Mouse (Mus musculus) right cerebral cortex, adult 18-20 months (tissue): Measurements from ENCODE around the gene Fhdc1.

Source experiments
- DNase-seq: peaks from one replicate; pipeline ENCODE4 v3.0.0; 2022; ENCODE audit warnings: mixed read lengths

Fhdc1 gene

GRCm38 (mm10) chr3:84430152-84430551 is 50.1 kb downstream of the Fhdc1 start:
- DNase-seq, result no peak

DNA sequence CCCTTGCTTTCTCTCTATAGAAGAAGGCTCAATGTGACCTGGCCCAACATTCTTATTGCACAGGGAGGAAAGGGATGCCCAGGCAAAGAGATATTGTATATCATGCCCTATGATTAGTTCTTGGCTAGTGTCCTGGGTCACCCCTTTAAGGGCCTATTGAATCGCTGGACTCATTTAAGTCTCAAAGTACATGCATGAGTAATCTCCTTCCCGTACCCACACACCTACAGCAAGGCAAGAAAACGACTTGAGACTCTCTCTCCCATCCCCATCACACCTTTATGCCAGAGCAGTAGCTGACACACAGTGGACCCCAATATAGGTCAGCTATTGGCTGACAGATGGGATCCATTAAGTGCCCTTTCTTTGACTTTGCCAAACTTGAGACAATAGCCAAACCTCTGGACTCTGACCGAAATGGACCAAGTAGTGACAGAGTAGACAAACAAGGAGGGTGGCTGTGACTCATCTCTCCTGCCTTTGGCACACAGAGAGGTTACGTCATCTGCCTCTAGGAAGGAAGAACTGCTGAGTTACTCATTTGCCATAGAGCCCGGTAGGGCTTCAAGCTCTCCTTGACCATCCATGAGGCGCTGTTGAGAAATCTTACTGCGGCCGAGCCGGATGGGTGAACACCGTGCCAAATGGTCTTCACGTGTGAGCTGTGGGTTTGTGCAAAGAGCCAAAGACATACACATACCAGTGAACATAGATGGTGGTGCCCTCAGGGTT is 51.1 kb downstream of the Fhdc1 start:
- DNase-seq, result peak; percentile 43

- DNase-seq, result no peak
Observed at GRCm38 (mm10) chr3:84427779-84428178, 52.5 kb downstream of the Fhdc1 start.

DNA sequence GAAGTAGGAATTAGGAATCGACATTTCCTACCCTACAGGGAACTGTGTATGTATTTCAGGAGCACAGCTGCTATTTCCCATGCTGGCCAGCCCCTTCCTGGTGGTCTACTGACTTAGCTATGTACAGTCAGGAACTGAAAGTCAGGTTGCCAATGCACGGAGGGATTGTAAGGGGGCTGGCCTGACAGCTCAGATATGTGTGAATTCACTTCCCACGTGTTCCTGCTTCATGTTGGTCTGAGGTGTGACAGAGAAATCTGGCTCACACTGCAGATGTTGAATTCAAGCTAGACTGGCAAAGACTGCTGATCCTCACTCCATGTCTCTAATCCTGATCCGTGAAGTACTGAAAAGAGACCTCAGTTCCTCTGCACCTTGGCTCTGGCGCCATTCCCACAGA is 57.9 kb downstream of the Fhdc1 start:
- DNase-seq, result peak; percentile 51

- DNase-seq, result no peak
Observed at GRCm38 (mm10) chr3:84413868-84414267, 66.4 kb downstream of the Fhdc1 start.

DNA sequence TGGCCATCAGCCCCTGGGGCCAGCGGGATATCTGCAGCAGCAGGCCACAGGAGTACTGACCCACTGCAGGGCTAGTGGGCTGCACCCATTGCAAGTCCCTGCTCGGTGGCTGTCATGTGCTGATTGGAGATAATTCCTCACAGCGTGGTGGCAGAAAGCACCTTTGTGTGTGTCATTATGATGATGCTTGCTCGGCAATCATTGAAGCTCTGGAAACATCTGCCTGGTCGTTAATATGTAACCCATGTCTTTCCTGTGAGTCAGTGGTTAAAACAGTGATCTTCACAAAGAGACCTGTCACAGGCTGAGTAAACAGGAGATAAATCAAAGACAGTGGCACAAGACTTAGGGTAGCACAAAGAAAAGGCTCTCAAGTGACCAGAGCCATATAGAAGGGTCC is 67.3 kb downstream of the Fhdc1 start:
- no peak for DNase-seq

- no peak for DNase-seq
Observed at GRCm38 (mm10) chr3:84409474-84409862, 70.8 kb downstream of the Fhdc1 start.

- no peak for DNase-seq
Observed at GRCm38 (mm10) chr3:84408756-84409473, 71.3 kb downstream of the Fhdc1 start.

- DNase-seq, result no peak
Observed at GRCm38 (mm10) chr3:84405523-84405922, 74.7 kb downstream of the Fhdc1 start.

DNA sequence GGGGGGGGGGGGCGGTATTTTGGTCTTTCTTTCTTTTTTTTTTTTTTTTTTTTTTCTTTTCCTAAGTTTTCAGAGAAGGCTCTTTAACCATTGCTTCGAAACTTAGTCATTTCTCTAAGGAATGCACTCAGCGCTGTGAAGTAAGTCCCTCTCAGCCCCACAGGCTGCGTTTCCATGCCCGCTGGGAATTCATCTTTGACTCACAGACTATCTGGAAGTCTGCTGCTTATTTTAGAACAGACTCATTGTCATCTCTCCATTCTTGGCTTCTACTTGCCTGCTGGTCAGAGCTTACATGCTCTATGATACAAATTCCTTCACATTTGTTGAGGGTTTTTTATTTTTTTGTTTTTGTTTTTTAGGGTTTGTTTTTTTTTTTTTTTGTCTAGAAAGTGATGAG is 76.8 kb downstream of the Fhdc1 start:
- DNase-seq, result no peak

DNA sequence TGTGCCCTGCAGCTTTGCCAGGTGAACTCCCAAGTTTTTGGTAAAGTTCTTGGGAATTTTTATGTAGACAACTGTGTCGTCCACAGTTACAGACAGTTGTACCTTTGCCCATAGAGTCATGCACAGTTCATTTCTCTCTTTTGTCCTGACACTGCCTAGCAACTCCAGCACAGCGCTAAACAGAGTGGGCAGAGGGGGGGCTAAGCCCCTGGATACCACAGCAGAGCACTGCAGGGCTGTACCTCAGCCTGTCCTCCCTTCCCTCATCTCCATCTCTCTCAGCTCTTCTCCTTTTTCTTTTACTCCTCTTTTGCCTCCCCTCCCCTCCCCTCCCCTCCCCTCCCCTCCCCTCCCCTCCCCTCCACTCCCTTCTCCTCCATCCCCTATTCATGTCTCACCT is 77.5 kb downstream of the Fhdc1 start:
- DNase-seq, result no peak

GRCm38 (mm10) chr3:84397976-84398375 is 82.3 kb downstream of the Fhdc1 start:
- no peak for DNase-seq

DNA sequence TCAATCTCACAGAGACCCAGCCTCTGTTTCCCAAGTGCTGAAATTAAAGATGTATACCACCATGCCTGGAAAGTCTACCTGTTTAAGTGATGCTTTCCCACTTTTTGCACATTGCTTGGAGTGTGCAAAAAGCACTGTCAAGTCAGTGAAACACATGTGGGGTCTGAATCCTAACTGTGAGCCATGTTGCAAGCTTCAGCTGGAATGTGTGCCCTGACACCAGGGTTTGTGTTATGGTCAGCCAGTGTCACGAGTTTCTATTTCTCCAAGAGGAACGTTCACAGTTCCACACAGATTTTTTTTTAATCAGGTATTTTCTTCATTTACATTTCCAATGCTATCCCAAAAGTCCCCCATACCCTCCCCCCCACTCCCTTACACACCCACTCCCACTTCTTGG is 84.0 kb downstream of the Fhdc1 start:
- no peak for DNase-seq

DNA sequence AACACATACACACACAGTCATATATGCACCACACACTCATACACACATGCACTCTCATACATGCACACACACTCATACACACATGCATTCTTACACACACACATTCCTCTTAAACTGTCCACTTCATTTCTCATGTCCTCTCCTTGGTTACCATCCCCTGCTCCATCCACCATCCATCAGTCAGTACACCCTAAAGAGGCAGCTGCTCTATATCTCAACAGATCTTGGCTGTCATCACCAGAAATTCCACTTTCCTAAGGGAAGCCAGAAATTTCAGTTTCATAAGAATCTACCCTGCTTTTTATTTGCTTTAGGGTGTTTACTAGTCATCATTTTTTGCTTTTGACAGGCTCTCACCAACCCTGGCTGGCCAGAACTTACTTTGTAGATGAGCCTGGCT is 84.4 kb downstream of the Fhdc1 start:
- no peak for DNase-seq

GRCm38 (mm10) chr3:84394841-84395447 is 85.3 kb downstream of the Fhdc1 start:
- DNase-seq, result no peak
